Mouse (Mus musculus): ENCODE results near the gene Haus8. TPM values are rescaled to one million over a fixed set of nuclear protein-coding genes. Genes with fewer than 3 reads are reported as not detected.
"Not testable (repeated sequence)": the region's sequence is repeated elsewhere in the genome, so short reads cannot be mapped to it uniquely, and the experiment has no call there.

The Haus8 gene
- polyA plus RNA-seq, 1 experiment from 2014 or later: 51.5 TPM

GRCm38 (mm10) chr8:71242757-71243156 is 30.0 kb downstream of the Haus8 start:
- Histone ChIP-seq H3K9ac (ENCODE audit: low read length) (no peak overlapping the region), H3K4me2 (ENCODE audit: low read length) (no peak overlapping the region), H3K4me3 (ENCODE audit: low read depth, low read length) (no peak overlapping the region), H3K27me3 (replicated peaks; ENCODE audit: control insufficient read depth, insufficient read depth, low read length) (no peaks in the 10 kb centered on the region), H3K36me3 (ENCODE audit: control insufficient read depth, insufficient read depth, low read length) (no peaks in the 10 kb centered on the region), H3K4me1 (ENCODE audit: control insufficient read depth, insufficient read depth, low read length) (no peaks in the 10 kb centered on the region), H3K9me3 (replicated peaks; ENCODE audit: control insufficient read depth, low read length) (no peaks in the 10 kb centered on the region), H3K27ac (ENCODE audit: low read depth, low read length) (no peak overlapping the region)
- ATAC-seq (no peak), DNase-seq (ENCODE audit: low spot score) (no peak)
- WGBS: 88% methylated on average over 2 of the region's 2 CpGs

- H3K27ac ChIP-seq (ENCODE audit: low read depth, low read length): no peak overlapping the region
- DNase-seq (ENCODE audit: low spot score) (peak; percentile 13), ATAC-seq (no peak)
- 46% methylated on average over 2 of the region's 2 CpGs for WGBS
- no peaks in the 10 kb centered on the region for H3K27me3 ChIP-seq (replicated peaks; ENCODE audit: control insufficient read depth, insufficient read depth, low read length)
- no peak overlapping the region for H3K4me2 ChIP-seq (ENCODE audit: low read length)
- H3K9me3 ChIP-seq (replicated peaks; ENCODE audit: control insufficient read depth, low read length): no peaks in the 10 kb centered on the region
- H3K36me3 ChIP-seq (ENCODE audit: control insufficient read depth, insufficient read depth, low read length): no peaks in the 10 kb centered on the region
- no peak overlapping the region for H3K4me3 ChIP-seq (ENCODE audit: low read depth, low read length)
- H3K4me1 ChIP-seq (ENCODE audit: control insufficient read depth, insufficient read depth, low read length): no peaks in the 10 kb centered on the region
- H3K9ac ChIP-seq (ENCODE audit: low read length): no peak overlapping the region
These were observed 48.2 kb downstream of the Haus8 start for GRCm38 (mm10) chr8:71224560-71224959.

- not testable (repeated sequence) for ATAC-seq; DNase-seq (ENCODE audit: low spot score)
- WGBS: 90% methylated on average over 3 of the region's 5 CpGs
These were observed 58.5 kb downstream of the Haus8 start for GRCm38 (mm10) chr8:71214266-71214665.

GRCm38 (mm10) chr8:71205541-71205967 is 67.2 kb downstream of the Haus8 start:
- not testable (repeated sequence) for H3K27me3 ChIP-seq (replicated peaks; ENCODE audit: control insufficient read depth, insufficient read depth, low read length); H3K4me3 ChIP-seq (ENCODE audit: low read depth, low read length); H3K4me1 ChIP-seq (ENCODE audit: control insufficient read depth, insufficient read depth, low read length); DNase-seq (ENCODE audit: low spot score); H3K36me3 ChIP-seq (ENCODE audit: control insufficient read depth, insufficient read depth, low read length); H3K27ac ChIP-seq (ENCODE audit: low read depth, low read length); H3K4me2 ChIP-seq (ENCODE audit: low read length); H3K9ac ChIP-seq (ENCODE audit: low read length); H3K9me3 ChIP-seq (replicated peaks; ENCODE audit: control insufficient read depth, low read length)
- peak; percentile 61 for ATAC-seq
- WGBS: 16% methylated on average over 3 of the region's 11 CpGs

More at GRCm38 (mm10) chr8:71214266-71214665, 58.5 kb downstream of the Haus8 start:
- not testable (repeated sequence) for H3K4me1 ChIP-seq (ENCODE audit: control insufficient read depth, insufficient read depth, low read length); H3K4me3 ChIP-seq (ENCODE audit: low read depth, low read length); H3K9me3 ChIP-seq (replicated peaks; ENCODE audit: control insufficient read depth, low read length); H3K27ac ChIP-seq (ENCODE audit: low read depth, low read length); H3K27me3 ChIP-seq (replicated peaks; ENCODE audit: control insufficient read depth, insufficient read depth, low read length); H3K9ac ChIP-seq (ENCODE audit: low read length); H3K36me3 ChIP-seq (ENCODE audit: control insufficient read depth, insufficient read depth, low read length); H3K4me2 ChIP-seq (ENCODE audit: low read length)

Other genes starting within 250 kb of the Haus8 start
- gene Myo9b, start 220 bp downstream of the Haus8 start, polyA plus RNA-seq (2014; fragmentation: Nextera tagmentation; extraction: Ambion mirVana): 11.8 and 13.0 TPM in 2 replicates
- gene Use1, start 93.9 kb upstream of the Haus8 start, polyA plus RNA-seq (2014; fragmentation: Nextera tagmentation; extraction: Ambion mirVana): 116 and 121 TPM in 2 replicates
- gene Ocel1, start 98.4 kb upstream of the Haus8 start, polyA plus RNA-seq (2014; fragmentation: Nextera tagmentation; extraction: Ambion mirVana): 3.0 and 3.8 TPM in 2 replicates
- 16.6 and 17.3 TPM in 2 replicates for gene Nr2f6, start 109.0 kb upstream of the Haus8 start, polyA plus RNA-seq (2014; fragmentation: Nextera tagmentation; extraction: Ambion mirVana)
- gene Ushbp1, start 122.9 kb upstream of the Haus8 start, polyA plus RNA-seq (2014; fragmentation: Nextera tagmentation; extraction: Ambion mirVana): 2.8 and 4.4 TPM in 2 replicates
- gene Babam1, start 123.9 kb upstream of the Haus8 start, polyA plus RNA-seq (2014; fragmentation: Nextera tagmentation; extraction: Ambion mirVana): 91.7 and 97.0 TPM in 2 replicates
- gene Ankle1, start 133.1 kb upstream of the Haus8 start, polyA plus RNA-seq (2014; fragmentation: Nextera tagmentation; extraction: Ambion mirVana): 4.3 and 7.2 TPM in 2 replicates
- 75.7 and 93.7 TPM in 2 replicates for gene Abhd8, start 190.7 kb upstream of the Haus8 start, polyA plus RNA-seq (2014; fragmentation: Nextera tagmentation; extraction: Ambion mirVana)
- 185 and 214 TPM in 2 replicates for gene Mrpl34, start 192.0 kb upstream of the Haus8 start, polyA plus RNA-seq (2014; fragmentation: Nextera tagmentation; extraction: Ambion mirVana)
- 207 and 225 TPM in 2 replicates for gene Dda1, start 196.3 kb upstream of the Haus8 start, polyA plus RNA-seq (2014; fragmentation: Nextera tagmentation; extraction: Ambion mirVana)
- 5.4 and 6.3 TPM in 2 replicates for gene Ano8, start 213.0 kb upstream of the Haus8 start, polyA plus RNA-seq (2014; fragmentation: Nextera tagmentation; extraction: Ambion mirVana)
- gene Gtpbp3, start 215.2 kb upstream of the Haus8 start, polyA plus RNA-seq (2014; fragmentation: Nextera tagmentation; extraction: Ambion mirVana): 2.2 and 3.8 TPM in 2 replicates
- gene Plvap, start 238.8 kb upstream of the Haus8 start, polyA plus RNA-seq (2014; fragmentation: Nextera tagmentation; extraction: Ambion mirVana): 5.8 and 6.8 TPM in 2 replicates

Data from forebrain, embryonic 14.5 days (tissue).